Mouse (Mus musculus): ENCODE measurements around the gene Nme8. TPM values are rescaled to one million over a fixed set of nuclear protein-coding genes. Genes with fewer than 3 reads are reported as not detected.

Nme8 gene
- polyA plus RNA-seq, 2 experiments: not detected

DNA sequence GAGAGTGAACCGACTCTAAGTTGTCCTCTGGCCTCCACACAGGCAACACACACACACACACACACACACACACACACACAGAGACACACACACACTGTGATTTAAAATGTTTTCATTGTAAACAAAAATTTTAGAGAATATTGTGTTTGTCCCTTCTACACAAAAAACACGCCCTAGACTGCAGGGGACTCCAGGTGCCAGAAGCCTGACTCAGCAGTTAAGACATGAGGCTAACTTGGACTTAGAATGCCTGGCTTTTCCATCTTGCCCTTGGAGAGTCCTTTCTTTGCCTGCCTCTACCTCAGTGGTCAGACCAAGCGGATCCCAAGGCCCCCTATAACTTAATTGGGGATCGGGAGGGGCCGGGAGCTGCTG, 78.8 kb downstream of the Nme8 start:
- TF ChIP-seq POLR2A (IDR thresholded peaks at IDR 0.05; ENCODE audit: borderline replicate concordance, extremely low read depth, insufficient read depth, insufficient read length): no peak
- peaks cover 14% of the 10 kb centered on the region; the same call in 1 of the 2 replicates for H3K27me3 ChIP-seq (ENCODE audit: control insufficient read depth, insufficient read depth, low read length)
- H3K9ac ChIP-seq (ENCODE audit: low read depth, low read length, severe bottlenecking): peak overlapping the region; percentile 76
- H3K4me3 ChIP-seq (replicated peaks; ENCODE audit: low read length): peak overlapping the region; percentile 65
- H3K4me2 ChIP-seq (replicated peaks; ENCODE audit: low read depth, low read length, severe bottlenecking): peak overlapping the region; percentile 98
- no peak overlapping the region for H3K27ac ChIP-seq (replicated peaks; ENCODE audit: low read depth, low read length)
- 3% methylated on average over 5 of the region's 5 CpGs for WGBS
- ATAC-seq (ENCODE audit: low FRiP score, low read depth) (peak; percentile 41), DNase-seq (ENCODE audit: low spot score) (no peak)
- no peaks in the 10 kb centered on the region; the same call in 1 of the 2 replicates for H3K4me1 ChIP-seq (ENCODE audit: control insufficient read depth, insufficient read depth, low read length)
- H3K9me3 ChIP-seq (ENCODE audit: control insufficient read depth, low read length): no peaks in the 10 kb centered on the region
- no peaks in the 10 kb centered on the region for H3K36me3 ChIP-seq (ENCODE audit: control insufficient read depth, insufficient read depth, low read length)

DNA sequence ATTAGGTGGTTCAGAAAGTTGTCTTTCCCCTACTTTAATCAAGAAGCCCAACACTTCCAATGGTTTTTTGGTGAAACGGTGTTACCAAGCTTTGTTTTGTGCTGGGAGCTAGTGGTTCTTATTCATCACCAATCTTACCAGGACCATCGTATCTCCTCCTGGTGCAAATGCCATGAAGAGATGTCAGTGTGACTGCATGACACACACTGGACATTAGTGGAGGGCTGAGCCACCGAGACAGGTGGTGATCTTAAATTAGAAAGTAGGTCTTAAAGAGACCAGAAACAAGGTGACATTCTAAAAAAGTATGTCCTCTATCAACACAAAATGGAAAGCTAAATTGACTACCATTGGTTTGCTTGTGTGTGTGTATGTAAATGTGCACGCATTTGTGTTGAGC, 79.5 kb downstream of the Nme8 start:
- H3K9ac ChIP-seq (ENCODE audit: low read depth, low read length, severe bottlenecking): no peak overlapping the region
- H3K4me2 ChIP-seq (replicated peaks; ENCODE audit: low read depth, low read length, severe bottlenecking): no peak overlapping the region
- H3K27me3 ChIP-seq (ENCODE audit: control insufficient read depth, insufficient read depth, low read length): peaks cover 6% of the 10 kb centered on the region; the same call in 1 of the 2 replicates
- no peak for ATAC-seq (ENCODE audit: low FRiP score, low read depth)
- no peak overlapping the region for H3K4me3 ChIP-seq (replicated peaks; ENCODE audit: low read length)
- no peaks in the 10 kb centered on the region for H3K36me3 ChIP-seq (ENCODE audit: control insufficient read depth, insufficient read depth, low read length)
- 92% methylated on average over 4 of the region's 4 CpGs for WGBS
- no peaks in the 10 kb centered on the region for H3K9me3 ChIP-seq (ENCODE audit: control insufficient read depth, low read length)
- no peak overlapping the region for H3K27ac ChIP-seq (replicated peaks; ENCODE audit: low read depth, low read length)
- TF ChIP-seq POLR2A (IDR thresholded peaks at IDR 0.05; ENCODE audit: borderline replicate concordance, extremely low read depth, insufficient read depth, insufficient read length): no peak
- H3K4me1 ChIP-seq (ENCODE audit: control insufficient read depth, insufficient read depth, low read length): no peaks in the 10 kb centered on the region; the same call in 1 of the 2 replicates
- no peak for DNase-seq (ENCODE audit: low spot score)

DNA sequence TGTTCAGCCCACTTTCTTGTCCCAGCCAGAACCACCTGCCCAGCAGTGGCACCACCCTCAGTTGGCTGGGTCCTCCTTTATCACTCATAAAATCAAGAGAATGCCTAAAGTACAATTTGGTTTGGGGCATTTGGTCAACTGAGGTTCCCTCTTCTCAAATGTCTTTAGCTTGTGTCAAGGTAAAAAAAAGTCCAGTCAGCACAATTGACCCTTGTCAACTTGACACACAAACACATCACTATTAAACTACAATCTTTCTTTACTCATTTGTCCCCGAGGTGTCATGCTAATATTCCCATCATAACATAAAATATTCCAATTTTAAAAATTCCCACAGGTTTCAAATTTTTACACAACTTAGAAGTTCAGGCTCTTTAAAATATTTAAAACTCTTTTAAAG, 83.3 kb downstream of the Nme8 start:
- H3K4me3 ChIP-seq (replicated peaks; ENCODE audit: low read length): no peak overlapping the region
- DNase-seq (ENCODE audit: low spot score) (no peak), ATAC-seq (ENCODE audit: low FRiP score, low read depth) (no peak)
- no peak overlapping the region for H3K27ac ChIP-seq (replicated peaks; ENCODE audit: low read depth, low read length)
- TF ChIP-seq POLR2A (IDR thresholded peaks at IDR 0.05; ENCODE audit: borderline replicate concordance, extremely low read depth, insufficient read depth, insufficient read length): no peak
- no peak overlapping the region for H3K4me2 ChIP-seq (replicated peaks; ENCODE audit: low read depth, low read length, severe bottlenecking)
- no peaks in the 10 kb centered on the region for H3K36me3 ChIP-seq (ENCODE audit: control insufficient read depth, insufficient read depth, low read length)
- no peaks in the 10 kb centered on the region for H3K4me1 ChIP-seq (ENCODE audit: control insufficient read depth, insufficient read depth, low read length)
- H3K27me3 ChIP-seq (ENCODE audit: control insufficient read depth, insufficient read depth, low read length): no peaks in the 10 kb centered on the region
- H3K9me3 ChIP-seq (ENCODE audit: control insufficient read depth, low read length): no peaks in the 10 kb centered on the region
- no peak overlapping the region for H3K9ac ChIP-seq (ENCODE audit: low read depth, low read length, severe bottlenecking)
- 81% methylated on average over 1 of the region's 1 CpGs for WGBS

DNA sequence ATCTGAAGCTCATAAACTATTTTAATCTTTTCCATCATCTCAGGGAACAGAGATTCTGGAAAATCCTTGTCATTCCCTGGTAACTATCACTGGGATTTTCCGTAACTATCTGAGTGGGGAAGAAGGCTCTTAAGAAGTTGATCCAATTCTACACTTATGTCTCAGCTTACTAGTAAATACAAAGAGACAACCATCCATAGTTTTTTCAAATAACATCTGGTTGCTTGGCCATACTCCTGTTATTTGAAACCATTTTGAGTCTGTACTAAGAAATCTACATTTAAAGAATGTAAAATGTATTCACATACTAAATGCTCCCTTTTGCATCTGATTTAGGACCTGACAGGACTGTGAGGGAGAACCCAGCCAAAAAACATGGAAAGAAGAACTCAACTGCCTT, 84.2 kb downstream of the Nme8 start:
- Histone ChIP-seq H3K36me3 (ENCODE audit: control insufficient read depth, insufficient read depth, low read length) (no peaks in the 10 kb centered on the region), H3K27ac (replicated peaks; ENCODE audit: low read depth, low read length) (no peak overlapping the region), H3K4me2 (replicated peaks; ENCODE audit: low read depth, low read length, severe bottlenecking) (no peak overlapping the region), H3K27me3 (ENCODE audit: control insufficient read depth, insufficient read depth, low read length) (no peaks in the 10 kb centered on the region), H3K9ac (ENCODE audit: low read depth, low read length, severe bottlenecking) (no peak overlapping the region), H3K4me3 (replicated peaks; ENCODE audit: low read length) (no peak overlapping the region), H3K9me3 (ENCODE audit: control insufficient read depth, low read length) (no peaks in the 10 kb centered on the region), H3K4me1 (ENCODE audit: control insufficient read depth, insufficient read depth, low read length) (no peaks in the 10 kb centered on the region)
- ATAC-seq (ENCODE audit: low FRiP score, low read depth) (no peak), DNase-seq (ENCODE audit: low spot score) (peak; percentile 51)
- WGBS: 83% methylated on average over 1 of the region's 1 CpGs
- no peak for TF ChIP-seq POLR2A (IDR thresholded peaks at IDR 0.05; ENCODE audit: borderline replicate concordance, extremely low read depth, insufficient read depth, insufficient read length)

DNA sequence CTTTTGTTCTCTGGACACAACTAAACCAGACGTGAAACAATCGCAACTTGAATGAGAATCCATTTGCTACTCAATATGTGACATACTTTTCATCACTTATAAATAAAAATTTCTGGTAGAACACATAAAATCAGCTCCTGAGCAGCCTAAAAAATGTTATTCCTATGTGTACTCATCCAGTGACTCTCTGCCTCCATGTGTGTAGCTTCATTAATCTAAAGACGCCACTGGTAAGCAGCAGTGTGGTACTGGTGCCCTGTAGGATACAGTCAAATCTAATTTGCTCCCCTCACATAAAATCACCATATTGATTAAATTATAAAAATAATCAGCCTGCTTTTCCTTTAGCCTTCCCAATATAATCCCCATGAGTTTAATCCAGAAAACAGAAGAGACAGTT, 84.6 kb downstream of the Nme8 start:
- H3K27ac ChIP-seq (replicated peaks; ENCODE audit: low read depth, low read length): no peak overlapping the region
- H3K9me3 ChIP-seq (ENCODE audit: control insufficient read depth, low read length): no peaks in the 10 kb centered on the region
- TF ChIP-seq POLR2A (IDR thresholded peaks at IDR 0.05; ENCODE audit: borderline replicate concordance, extremely low read depth, insufficient read depth, insufficient read length): no peak
- H3K36me3 ChIP-seq (ENCODE audit: control insufficient read depth, insufficient read depth, low read length): no peaks in the 10 kb centered on the region
- no peaks in the 10 kb centered on the region for H3K27me3 ChIP-seq (ENCODE audit: control insufficient read depth, insufficient read depth, low read length)
- H3K4me1 ChIP-seq (ENCODE audit: control insufficient read depth, insufficient read depth, low read length): no peaks in the 10 kb centered on the region
- no peak overlapping the region for H3K4me3 ChIP-seq (replicated peaks; ENCODE audit: low read length)
- H3K9ac ChIP-seq (ENCODE audit: low read depth, low read length, severe bottlenecking): no peak overlapping the region
- WGBS: 89% methylated on average over 3 of the region's 3 CpGs
- DNase-seq (ENCODE audit: low spot score): no peak
- no peak overlapping the region for H3K4me2 ChIP-seq (replicated peaks; ENCODE audit: low read depth, low read length, severe bottlenecking)
- ATAC-seq (ENCODE audit: low FRiP score, low read depth): no peak

DNA sequence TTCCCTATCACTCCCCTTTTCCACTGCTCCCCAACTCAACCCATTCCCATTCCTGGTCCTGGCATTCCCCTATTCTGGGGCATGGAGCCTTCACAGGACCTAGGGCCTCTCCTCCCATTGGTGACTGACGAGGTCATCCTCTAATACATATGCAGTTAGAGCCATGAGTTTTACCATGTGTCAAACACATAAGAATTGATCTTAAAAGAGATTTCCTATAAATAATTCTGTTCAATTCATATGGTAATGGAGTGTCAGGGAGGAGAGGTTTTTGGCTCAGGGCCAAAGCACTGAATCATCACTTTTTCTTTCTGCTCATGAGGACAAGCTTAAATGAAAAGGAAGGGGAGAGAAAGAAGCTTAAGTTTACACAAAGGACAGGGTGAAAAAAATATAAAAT, 85.2 kb downstream of the Nme8 start:
- Histone ChIP-seq H3K27ac (replicated peaks; ENCODE audit: low read depth, low read length) (no peak overlapping the region), H3K9me3 (ENCODE audit: control insufficient read depth, low read length) (no peaks in the 10 kb centered on the region), H3K4me3 (replicated peaks; ENCODE audit: low read length) (no peak overlapping the region), H3K4me1 (ENCODE audit: control insufficient read depth, insufficient read depth, low read length) (no peaks in the 10 kb centered on the region), H3K4me2 (replicated peaks; ENCODE audit: low read depth, low read length, severe bottlenecking) (no peak overlapping the region), H3K27me3 (ENCODE audit: control insufficient read depth, insufficient read depth, low read length) (no peaks in the 10 kb centered on the region), H3K9ac (ENCODE audit: low read depth, low read length, severe bottlenecking) (no peak overlapping the region), H3K36me3 (ENCODE audit: control insufficient read depth, insufficient read depth, low read length) (no peaks in the 10 kb centered on the region)
- DNase-seq (ENCODE audit: low spot score) (peak; percentile 31), ATAC-seq (ENCODE audit: low FRiP score, low read depth) (no peak)
- TF ChIP-seq POLR2A (IDR thresholded peaks at IDR 0.05; ENCODE audit: borderline replicate concordance, extremely low read depth, insufficient read depth, insufficient read length): no peak
- WGBS: 85% methylated on average over 1 of the region's 1 CpGs

Data from limb, embryonic 14.5 days (tissue).